In genomic region chr19:36183127-36183526, GRCm38 (mm10) we compare ENCODE assay signal across 8 mouse cellular contexts.
A peak's percentile ranks its signal among the peaks of the same experiment; 100 is the strongest.
DNase-seq lines count a peak whose midpoint lies in the region; ATAC-seq and TF ChIP-seq lines count a peak whose summit lies in the region.

No protein-coding gene starts in this region.

- TF ChIP-seq EP300 in lung, postnatal 0 days (IDR thresholded peaks at IDR 0.05): no peak

- H3K36me3 ChIP-seq in hindbrain, embryonic 12.5 days: no peaks in the 10 kb centered on the region
- no peaks in the 10 kb centered on the region for H3K36me3 ChIP-seq in lung, postnatal 0 days (ENCODE audit: insufficient read depth, low read length)

- WGBS in hindbrain, embryonic 12.5 days: 39% methylated on average over 2 of the region's 2 CpGs
- 18% methylated on average over 2 of the region's 2 CpGs for WGBS in lung, postnatal 0 days

- H3K27me3 ChIP-seq in hindbrain, embryonic 12.5 days: 0 out of 2 replicates have a peak, but pooled peaks cover 3% of the 10 kb centered on the region
- H3K27me3 ChIP-seq in lung, postnatal 0 days (replicated peaks; ENCODE audit: insufficient read depth, low read length): no peaks in the 10 kb centered on the region

- TF ChIP-seq CTCF in lung, postnatal 0 days (IDR thresholded peaks at IDR 0.05): peak; percentile 96

- H3K4me1 ChIP-seq in hindbrain, embryonic 12.5 days: no peaks in the 10 kb centered on the region
- H3K4me1 ChIP-seq in lung, postnatal 0 days (ENCODE audit: insufficient read depth, low read depth, low read length): peaks cover 7% of the 10 kb centered on the region; the same call in 1 of the 2 replicates

- no peaks in the 10 kb centered on the region for H3K9me3 ChIP-seq in hindbrain, embryonic 12.5 days (replicated peaks)
- H3K9me3 ChIP-seq in lung, postnatal 0 days (ENCODE audit: low read length): no peaks in the 10 kb centered on the region

- ATAC-seq in hindbrain, embryonic 12.5 days (ENCODE audit: low FRiP score): peak; percentile 69; the same call in 1 of the 2 replicates
- peak; percentile 73 for ATAC-seq in lung, postnatal 0 days
- no peak; the same call in 1 of the 2 replicates for ATAC-seq in erythroid progenitor cell, adult 5-6 weeks (replicated peaks; ENCODE audit: low FRiP score, poor library complexity, severe bottlenecking)

- H3K9ac ChIP-seq in hindbrain, embryonic 12.5 days: no peak overlapping the region
- no peak overlapping the region for H3K9ac ChIP-seq in lung, postnatal 0 days (replicated peaks; ENCODE audit: low read depth)

- no peak overlapping the region for H3K27ac ChIP-seq in hindbrain, embryonic 12.5 days
- H3K27ac ChIP-seq in lung, postnatal 0 days (ENCODE audit: low read length): no peak overlapping the region

- H3K4me3 ChIP-seq in hindbrain, embryonic 12.5 days: no peak overlapping the region
- H3K4me3 ChIP-seq in lung, postnatal 0 days (ENCODE audit: low read depth, low read length): no peak overlapping the region

- DNase-seq in Muller cell, postnatal 12 days (ENCODE audit: inconsistent ontology term): peak; percentile 62
- peak; percentile 74 for DNase-seq in c-Kit-positive CD71-negative TER-119-negative erythroid progenitor cells, embryonic 14.5 days (ENCODE audit: low read depth)
- peak; percentile 50 to 87 for DNase-seq in frontal cortex, adult 2 months (ENCODE audit: extremely low spot score in 1 of 2, low spot score in 1 of 2)
- peak; percentile 65 for DNase-seq in layer of hippocampus, adult 9-10 months (ENCODE audit: low spot score)
- peak; percentile 85 for DNase-seq in lung, postnatal 0 days (ENCODE audit: low spot score)
- peak; percentile 52 to 66 for DNase-seq in right cerebral cortex, postnatal 10 days (ENCODE audit: low spot score in 2 of 2)

- H3K4me2 ChIP-seq in hindbrain, embryonic 12.5 days (replicated peaks): no peak overlapping the region
- no peak overlapping the region for H3K4me2 ChIP-seq in lung, postnatal 0 days (replicated peaks; ENCODE audit: low read depth, low read length)
